Mouse (Mus musculus) ovary, postnatal 36 days (tissue): ENCODE measurements around the gene Ercc6l.

Experiments used
- DNase-seq: peaks from one replicate; pipeline ENCODE4 v3.0.0; 2022; ENCODE audit warnings: low spot score, mixed read lengths

Gene Ercc6l

DNA sequence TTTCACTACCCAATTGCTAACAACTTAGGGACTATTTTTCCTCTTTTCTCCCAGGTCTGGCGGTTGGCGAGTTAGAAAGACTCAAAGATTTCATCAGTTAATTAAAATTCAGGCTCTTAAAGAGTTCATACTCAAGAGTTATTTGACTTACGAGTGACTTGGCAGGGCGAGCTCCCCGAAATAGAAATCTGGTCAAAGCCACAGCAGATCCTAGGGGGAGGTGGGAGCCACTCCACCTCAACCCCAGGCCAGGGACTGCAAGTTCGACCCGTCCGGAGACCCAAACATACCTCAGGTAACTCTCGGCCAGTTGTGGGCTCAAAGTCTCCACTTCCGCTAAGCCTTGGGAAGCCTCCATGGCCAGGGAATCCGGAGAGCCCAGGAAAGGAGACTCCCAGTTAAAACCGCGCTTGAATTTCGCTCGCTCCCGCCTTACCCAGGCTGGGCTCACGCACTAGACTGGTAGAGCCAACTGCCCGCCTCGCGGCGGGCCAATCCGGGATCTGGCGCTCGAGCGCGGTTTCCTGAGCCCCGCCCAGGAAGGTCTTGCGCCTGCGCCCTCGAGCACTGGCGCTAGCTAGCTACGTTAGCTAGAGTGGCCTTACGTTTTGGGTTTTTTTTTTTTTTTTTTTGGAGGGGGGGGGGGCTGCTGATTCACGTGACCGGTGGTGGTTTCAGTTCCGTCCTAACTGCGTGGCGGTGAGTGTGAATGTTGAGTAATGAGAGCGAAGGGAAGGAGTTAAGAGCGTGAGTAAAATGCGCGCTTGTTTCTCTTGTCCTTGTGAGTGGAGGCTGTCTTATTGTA, at the start of gene Ercc6l:
Gene Ercc6l, minus strand, starts transcription at position 474 of the 805 bp plus-strand sequence.
- DNase-seq = peak; percentile 90

- DNase-seq = no peak
Measured at GRCm38 (mm10) chrX:102190840-102191239, 33.9 kb upstream of the Ercc6l start.

DNA sequence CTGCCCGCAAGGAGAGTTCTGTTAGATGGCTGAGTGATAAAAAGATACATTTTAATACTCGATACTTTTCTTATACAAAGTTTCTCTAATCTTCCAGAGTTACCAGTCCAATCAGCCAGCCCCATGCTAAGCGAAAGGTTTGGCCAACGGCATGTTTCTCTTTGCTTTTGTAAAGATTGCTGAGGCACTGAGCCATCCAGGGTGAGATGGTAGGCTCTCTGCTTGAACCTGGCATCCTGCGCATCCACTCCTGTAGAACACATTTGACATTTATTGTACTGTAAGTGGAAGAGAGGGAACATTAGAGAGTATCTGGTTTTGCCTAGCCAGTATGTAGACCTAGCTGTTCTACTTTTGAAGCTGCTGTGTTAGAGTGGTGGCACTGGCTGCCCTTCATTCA, 32.7 kb upstream of the Ercc6l start:
- no peak for DNase-seq

DNA sequence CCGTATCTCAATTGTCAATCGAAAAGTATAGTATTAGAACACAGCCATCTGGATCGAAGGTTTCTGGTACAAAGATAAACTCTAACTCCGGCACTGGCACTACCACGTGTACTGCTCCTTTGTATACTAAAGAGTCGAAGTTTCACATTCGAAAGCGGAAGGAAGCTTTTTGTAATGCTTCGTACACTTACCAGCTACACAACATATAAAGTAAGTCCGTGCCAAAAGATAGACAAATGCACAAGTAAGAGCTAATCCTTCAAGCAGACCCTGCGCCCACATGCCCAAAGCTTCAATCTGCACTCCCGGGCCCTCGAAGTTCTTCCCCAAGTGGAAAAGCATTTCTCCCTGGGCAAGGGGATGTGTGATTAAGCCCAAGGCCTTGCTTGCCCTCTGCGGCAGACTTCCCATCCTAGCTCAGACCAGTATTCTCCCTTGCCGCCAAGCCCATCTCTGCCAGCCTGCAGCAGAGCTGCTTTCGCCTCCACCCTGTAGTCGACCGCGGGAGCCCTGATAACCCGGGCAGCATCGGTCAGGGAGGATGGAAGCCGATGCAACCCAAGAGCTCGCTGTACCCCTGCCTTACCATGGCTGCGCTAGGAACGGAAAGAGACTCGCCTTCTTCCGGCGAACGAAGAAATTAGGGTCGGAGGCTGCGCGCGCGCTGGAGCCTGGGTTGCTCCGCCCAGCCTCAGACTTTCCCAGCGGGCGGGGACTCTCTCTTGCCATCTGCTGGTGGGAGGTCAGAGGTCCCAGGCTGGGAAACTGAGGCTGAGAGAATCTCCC, 32.0 kb upstream of the Ercc6l start, which contains the start of gene Rps4x:
Gene Rps4x, minus strand, starts transcription at position 683 of the 786 bp plus-strand sequence.
- DNase-seq = peak; percentile 80

GRCm38 (mm10) chrX:102187023-102187699, 30.3 kb upstream of the Ercc6l start:
- no peak for DNase-seq

- DNase-seq = no peak
Measured at GRCm38 (mm10) chrX:102182575-102182974, 25.7 kb upstream of the Ercc6l start.

DNA sequence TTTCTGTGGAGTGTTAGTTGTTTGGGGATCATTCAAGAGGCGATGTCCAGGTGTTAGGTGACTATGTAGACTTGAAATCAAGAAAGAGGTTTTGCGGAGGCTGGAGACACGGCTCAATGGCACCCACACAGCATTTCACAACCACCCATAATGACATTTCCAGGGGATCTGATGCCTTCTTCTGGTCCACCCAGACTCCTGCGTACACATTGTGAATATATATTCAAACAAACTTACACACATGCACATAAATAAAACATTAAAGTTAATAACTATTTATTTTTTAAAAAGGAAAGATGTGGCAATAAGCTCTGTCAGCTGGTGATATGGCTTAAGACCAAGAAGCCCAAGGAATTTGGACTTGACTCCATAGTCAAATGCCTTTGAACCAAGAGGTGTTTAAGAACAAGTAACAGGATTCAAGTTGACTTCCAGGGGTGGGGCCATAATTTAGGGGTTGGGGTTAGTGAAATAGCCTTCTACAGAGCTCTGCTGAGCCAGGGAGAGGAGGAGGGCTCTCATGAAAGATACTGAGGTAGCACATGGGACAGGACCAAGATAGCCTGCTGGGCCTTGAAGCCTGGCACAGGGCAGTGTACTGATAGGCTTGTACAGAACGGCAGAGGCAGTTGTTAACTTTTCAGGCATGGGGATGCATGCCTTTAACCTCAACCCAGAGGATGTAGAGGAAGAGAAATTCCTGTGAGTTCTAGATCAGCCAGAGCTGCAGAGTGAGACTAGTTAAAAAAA, 18.8 kb upstream of the Ercc6l start:
- no peak for DNase-seq

GRCm38 (mm10) chrX:102170900-102171299, 14.0 kb upstream of the Ercc6l start:
- no peak for DNase-seq

DNA sequence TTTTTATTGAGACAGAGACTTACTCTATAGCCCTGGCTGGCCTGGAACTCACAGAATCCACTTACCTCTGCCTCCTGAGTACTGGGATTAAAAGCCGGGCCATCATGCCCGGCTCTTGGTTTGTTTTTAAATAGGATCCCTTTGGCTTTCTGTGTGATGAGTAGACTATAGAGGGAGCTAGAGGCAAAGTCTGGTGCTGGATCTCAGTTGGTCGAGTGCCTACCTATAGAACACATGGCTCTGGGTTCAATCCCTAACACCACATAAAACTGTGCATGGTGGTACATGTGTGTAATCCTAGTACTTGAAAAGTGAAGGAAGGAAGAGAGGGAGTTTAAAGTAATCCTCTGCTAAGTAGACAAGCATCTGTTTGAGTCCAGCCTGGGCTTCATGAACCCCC, 13.2 kb upstream of the Ercc6l start:
- no peak for DNase-seq

- no peak for DNase-seq
Measured at GRCm38 (mm10) chrX:102169724-102170123, 12.8 kb upstream of the Ercc6l start.

GRCm38 (mm10) chrX:102166986-102167385, 10.1 kb upstream of the Ercc6l start:
- no peak for DNase-seq

DNA sequence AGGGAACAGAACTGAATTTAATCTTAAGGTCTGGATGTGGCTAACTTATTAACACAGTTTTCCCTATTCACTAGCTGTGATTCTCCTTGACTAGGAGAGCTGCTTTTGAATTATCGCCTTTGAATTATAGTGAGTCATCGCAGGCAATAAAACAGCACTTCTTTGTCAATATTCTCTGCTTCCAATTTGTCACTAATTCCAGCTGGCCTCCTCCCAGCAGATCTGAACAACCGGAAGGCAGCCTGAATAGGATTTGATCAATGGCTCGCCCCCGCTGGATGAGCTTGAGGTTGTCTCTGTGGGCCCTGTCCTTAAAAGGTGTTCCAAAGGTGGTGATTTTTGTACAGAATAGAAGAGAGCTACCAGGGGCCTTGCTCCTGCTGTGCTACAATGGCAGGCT, 9.6 kb upstream of the Ercc6l start:
- DNase-seq = no peak

DNA sequence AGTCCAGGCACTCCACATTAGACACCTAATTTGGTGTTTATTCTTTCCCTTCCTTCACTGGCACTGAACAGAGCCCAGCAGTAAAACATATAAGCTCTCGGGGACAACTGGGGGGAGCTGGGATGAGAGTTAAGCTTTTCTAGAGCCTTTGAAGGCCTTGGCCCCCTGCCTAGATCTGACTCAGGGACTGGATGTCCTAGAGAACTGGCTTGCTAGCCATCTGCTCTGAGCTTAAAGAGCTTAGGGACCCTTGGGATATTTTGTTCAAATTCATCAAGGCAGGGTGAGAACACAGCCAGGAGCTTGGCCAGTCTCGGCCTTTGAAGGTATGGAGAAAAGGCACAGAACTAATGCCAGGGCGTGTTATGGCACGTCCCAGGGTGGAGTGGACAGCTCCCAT, 6.6 kb upstream of the Ercc6l start:
- DNase-seq = no peak

GRCm38 (mm10) chrX:102163096-102163495, 6.2 kb upstream of the Ercc6l start:
- DNase-seq = no peak

DNA sequence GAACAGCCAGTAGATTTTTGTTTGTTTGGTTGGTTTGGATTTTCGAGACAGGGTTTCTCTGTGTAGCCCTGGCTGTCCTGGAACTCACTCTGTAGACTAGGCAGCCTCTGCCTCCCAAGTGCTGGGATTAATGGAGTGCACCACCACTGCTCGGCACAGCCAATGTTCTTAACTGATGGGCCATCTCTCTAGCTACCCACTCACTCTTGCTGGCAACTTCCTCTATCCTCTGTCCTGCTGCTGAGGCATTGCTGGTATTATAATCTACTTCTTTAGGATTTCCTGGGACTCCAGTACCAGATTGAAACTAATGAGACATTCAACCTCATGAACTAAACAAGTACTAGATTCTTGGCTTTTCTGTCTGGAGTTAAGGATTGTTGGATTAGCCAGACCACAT, 3.6 kb upstream of the Ercc6l start:
- DNase-seq = no peak

DNA sequence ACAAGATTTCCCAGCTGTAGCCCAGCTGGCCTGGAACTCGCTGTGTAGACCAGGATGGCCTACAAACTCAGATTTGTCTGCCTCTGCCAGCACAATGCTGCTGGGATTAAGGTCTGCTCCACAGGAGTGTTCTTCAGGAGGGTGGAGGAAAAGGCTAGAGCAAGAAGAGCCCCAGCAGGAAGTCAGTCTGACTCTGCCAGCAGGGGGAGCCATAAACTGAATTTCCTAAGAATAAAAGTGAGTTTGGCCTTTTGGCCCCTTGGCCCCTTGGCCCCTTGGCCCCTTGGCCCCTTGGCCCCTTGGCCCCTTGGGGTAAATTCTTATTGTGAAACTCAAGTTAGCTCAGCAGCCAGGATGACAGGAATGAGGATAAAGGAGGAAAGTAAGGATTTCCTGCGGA, 2.9 kb upstream of the Ercc6l start:
- peak; percentile 12 for DNase-seq

GRCm38 (mm10) chrX:102157423-102157791, 516 bp upstream of the Ercc6l start:
- no peak for DNase-seq

DNA sequence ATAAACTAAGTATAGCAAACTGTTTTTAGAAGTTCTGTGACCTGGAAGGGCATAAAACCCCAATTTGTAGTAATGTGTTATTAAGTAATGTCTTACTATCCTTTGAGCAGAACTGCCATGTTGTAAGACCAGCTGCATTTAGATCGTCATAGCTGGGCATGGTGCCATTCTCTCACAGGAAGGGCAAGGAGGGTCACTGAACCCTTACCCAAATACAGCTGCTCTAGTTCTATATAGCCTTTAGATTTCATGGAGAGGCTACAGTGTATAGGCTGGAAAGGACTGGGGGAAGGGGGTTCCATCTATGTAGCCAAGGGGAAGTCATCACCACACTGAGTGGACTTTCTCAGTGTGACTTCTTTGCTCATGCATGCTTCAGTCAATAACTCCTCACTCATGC, 15.7 kb downstream of the Ercc6l start:
- DNase-seq = no peak

DNA sequence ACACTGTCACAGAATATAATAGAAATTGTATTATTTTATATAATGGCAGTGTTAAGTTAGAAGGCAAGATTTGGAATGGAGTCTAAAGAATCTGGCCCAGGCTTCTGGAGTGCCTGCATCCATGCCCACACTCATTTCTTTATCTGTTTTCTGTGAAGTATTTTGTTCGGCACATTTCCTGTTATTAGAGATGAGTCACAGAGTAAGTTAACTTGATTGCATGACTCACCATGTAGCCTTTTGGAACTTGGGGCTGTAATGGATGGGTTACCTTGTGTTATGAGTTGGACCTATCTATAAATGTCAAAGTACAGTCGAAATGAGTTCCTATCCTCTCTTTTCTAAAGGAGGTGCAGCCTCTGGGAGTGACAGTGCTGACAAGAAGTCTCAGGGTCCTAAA, 35.6 kb downstream of the Ercc6l start:
- DNase-seq = no peak

DNA sequence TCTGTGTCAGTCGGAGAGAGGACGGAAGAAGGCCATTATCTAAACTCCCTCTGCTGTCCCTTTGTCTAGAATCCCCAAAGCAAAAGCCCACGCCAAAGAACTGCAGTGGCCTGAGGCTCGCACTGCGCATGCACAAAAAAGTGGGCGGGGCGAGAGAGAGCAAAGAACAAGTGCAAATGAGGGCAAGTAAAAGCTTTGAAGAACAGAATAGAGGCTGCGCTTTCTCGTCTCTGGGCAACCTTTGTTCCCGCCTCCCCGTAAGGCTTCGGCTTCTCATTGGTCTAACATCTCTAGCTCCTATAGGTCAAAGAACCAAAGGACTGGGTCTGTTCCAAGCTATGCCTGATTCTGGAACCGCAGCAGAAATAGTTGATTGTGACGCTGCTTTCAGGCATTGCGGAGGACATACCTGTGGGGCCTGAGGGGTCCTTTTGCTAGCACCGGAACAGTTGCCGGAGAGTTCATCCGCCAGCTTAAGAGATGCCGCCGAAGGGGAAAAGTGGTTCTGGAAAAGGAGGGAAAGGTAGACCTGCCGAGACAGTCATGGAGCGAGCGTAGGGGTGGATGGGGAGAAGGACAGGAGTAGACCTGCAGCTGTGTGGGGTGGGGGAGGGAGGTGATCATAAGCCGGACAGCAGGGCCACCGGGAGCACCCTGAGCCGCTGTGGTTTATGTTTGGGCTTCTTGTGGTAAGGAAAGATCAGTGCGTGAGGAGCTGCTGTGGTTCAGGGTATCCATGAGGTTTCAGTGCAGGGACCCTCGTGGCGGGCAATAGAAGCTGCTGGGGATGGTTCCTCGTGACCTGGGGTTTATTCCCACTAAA, 37.6 kb downstream of the Ercc6l start, which contains the start of gene Pin4:
Gene Pin4, plus strand, starts transcription at position 406 of the 823 bp plus-strand sequence.
- peak; percentile 87 for DNase-seq

GRCm38 (mm10) chrX:102115676-102116075, 41.2 kb downstream of the Ercc6l start:
- no peak for DNase-seq
